Mouse (Mus musculus) A20 (cell line): ENCODE data around the gene Tcf15.

Source experiments
- DNase-seq: peaks from one replicate; pipeline ENCODE4 v3.0.0-alpha.2; 2011; ENCODE audit warnings: low read depth, low spot score

Gene Tcf15

GRCm38 (mm10) chr2:152122896-152123295 lies 20.5 kb upstream of the Tcf15 start:
- no peak for DNase-seq

GRCm38 (mm10) chr2:152128597-152128996 lies 14.8 kb upstream of the Tcf15 start:
- peak; percentile 11 for DNase-seq

- no peak for DNase-seq
Observed at GRCm38 (mm10) chr2:152129778-152130177, 13.6 kb upstream of the Tcf15 start.

- DNase-seq = no peak
Observed at GRCm38 (mm10) chr2:152132016-152132415, 11.3 kb upstream of the Tcf15 start.

GRCm38 (mm10) chr2:152132691-152133090 lies 10.7 kb upstream of the Tcf15 start:
- DNase-seq = no peak

- no peak for DNase-seq
Observed at GRCm38 (mm10) chr2:152139191-152139987, 4.0 kb upstream of the Tcf15 start.

- no peak for DNase-seq
Observed at GRCm38 (mm10) chr2:152140941-152141340, 2.4 kb upstream of the Tcf15 start.

GRCm38 (mm10) chr2:152141491-152141890 lies 1.9 kb upstream of the Tcf15 start:
- DNase-seq = no peak

- DNase-seq = no peak
Observed at GRCm38 (mm10) chr2:152142046-152142445, 1.3 kb upstream of the Tcf15 start.

- no peak for DNase-seq
Observed at GRCm38 (mm10) chr2:152142571-152142970, 790 bp upstream of the Tcf15 start.

- DNase-seq = no peak
Observed at GRCm38 (mm10) chr2:152144158-152144450, 743 bp downstream of the Tcf15 start.

- DNase-seq = no peak
Observed at GRCm38 (mm10) chr2:152144501-152144900, 1.1 kb downstream of the Tcf15 start.

GRCm38 (mm10) chr2:152145711-152146110 lies 2.4 kb downstream of the Tcf15 start:
- no peak for DNase-seq

- peak; percentile 23 for DNase-seq
Observed at GRCm38 (mm10) chr2:152147079-152147478, 3.7 kb downstream of the Tcf15 start.

- no peak for DNase-seq
Observed at GRCm38 (mm10) chr2:152148675-152149074, 5.3 kb downstream of the Tcf15 start.

- DNase-seq = no peak
Observed at GRCm38 (mm10) chr2:152149891-152150290, 6.5 kb downstream of the Tcf15 start.

- no peak for DNase-seq
Observed at GRCm38 (mm10) chr2:152150373-152150772, 7.0 kb downstream of the Tcf15 start.

- DNase-seq = no peak
Observed at GRCm38 (mm10) chr2:152153361-152153760, 10.0 kb downstream of the Tcf15 start.

GRCm38 (mm10) chr2:152155414-152156208 lies 12.2 kb downstream of the Tcf15 start:
- no peak for DNase-seq

GRCm38 (mm10) chr2:152156471-152156870 lies 13.1 kb downstream of the Tcf15 start:
- DNase-seq = no peak

- DNase-seq = peak; percentile 4
Observed at GRCm38 (mm10) chr2:152159487-152159886, 16.1 kb downstream of the Tcf15 start.

GRCm38 (mm10) chr2:152166257-152166656 lies 22.9 kb downstream of the Tcf15 start:
- no peak for DNase-seq

GRCm38 (mm10) chr2:152167851-152168290 lies 24.5 kb downstream of the Tcf15 start:
- no peak for DNase-seq
